Mouse (Mus musculus) left cerebral cortex, adult 8-10 months (tissue): Measurements from ENCODE around the gene Tmsb4x. TPM values are rescaled to one million over a fixed set of nuclear protein-coding genes. Genes with fewer than 3 reads are reported as not detected.

Source experiments
- DNase-seq, 2 experiments: peaks; one replicate each; pipeline ENCODE4 v3.0.0; 2022; ENCODE audit warnings: low spot score in 2 of 2
- total RNA-seq, 4 experiments: library from RNA; stranded (reverse); gene quantifications; 2 replicates each; pipeline ENCODE4 v1.2.4; 2022

Gene Tmsb4x
- total RNA-seq, 4 experiments from 2014 or later: 1,163 to 1,347 (median 1,209) TPM

DNA sequence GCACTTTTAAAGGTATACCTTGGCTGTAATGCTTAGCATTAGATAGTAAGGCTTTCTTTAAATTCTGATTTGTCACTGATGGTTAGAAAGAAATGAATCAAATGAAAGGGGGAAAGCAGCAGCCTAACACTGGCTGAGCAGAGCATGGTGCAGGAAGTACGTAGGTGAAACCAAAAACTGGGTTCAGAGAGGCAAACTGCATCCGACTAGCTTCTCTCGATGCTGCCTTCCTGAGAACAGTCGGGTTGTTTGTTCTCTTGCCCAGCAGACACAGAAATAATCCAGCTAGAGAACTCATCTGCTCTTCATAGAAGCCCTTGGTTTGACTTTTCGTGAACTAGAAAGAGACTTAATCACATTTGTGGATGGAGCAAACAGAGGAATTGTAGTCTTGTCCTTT, 26.7 kb downstream of the Tmsb4x start:
- DNase-seq: no peak

DNA sequence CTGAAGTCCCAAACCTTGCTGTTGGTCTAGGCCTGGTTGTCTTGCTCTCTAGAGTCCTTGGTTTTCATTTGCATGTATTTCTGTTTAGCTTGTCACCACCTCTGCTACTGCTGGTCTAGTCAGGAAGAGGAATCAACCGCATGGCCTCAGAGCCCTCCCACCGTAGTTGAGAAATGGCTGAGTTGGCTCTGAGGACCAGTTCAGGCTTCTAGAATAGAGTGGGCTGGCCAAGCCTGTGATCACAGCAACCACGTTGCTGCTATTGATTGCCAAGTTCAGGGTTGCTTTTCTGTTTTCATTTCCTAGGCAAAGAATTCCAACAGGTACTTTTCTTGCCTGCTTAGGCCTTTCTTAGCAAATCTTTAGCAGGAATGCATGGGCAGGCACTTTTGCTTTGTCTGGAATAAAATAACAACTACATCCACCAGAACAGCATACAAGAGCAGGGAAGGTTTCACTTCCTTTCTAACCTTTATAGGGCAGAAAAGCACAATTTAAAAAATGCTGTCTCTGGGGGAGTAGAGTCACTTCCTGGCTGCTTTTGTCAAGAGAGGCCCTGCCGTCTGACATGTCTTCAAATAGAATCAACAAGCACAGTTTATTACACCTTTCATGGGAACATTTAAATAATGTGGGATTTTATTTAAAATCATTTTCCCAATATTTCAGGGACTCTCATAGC, 29.0 kb downstream of the Tmsb4x start:
- DNase-seq: peak in 1 of 2 experiments; percentile 11

DNA sequence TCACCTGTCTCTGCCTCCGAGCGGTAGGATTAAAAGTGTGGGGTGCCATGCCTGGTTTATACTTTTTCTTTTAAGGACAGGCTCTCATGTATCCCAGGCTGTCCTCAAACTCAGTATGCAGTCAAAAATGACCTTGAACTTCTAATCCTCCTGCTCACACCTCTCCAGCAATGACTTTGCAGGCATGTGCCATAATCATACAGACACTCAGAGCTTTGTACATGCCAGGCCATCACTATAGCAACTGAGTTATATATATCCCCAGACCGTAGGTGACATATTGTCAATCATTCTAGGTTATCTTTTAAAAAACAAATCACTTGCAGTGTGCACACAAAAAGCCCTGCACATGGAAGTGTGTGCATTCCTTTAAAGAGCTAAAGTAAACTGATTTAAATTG, 29.6 kb downstream of the Tmsb4x start:
- DNase-seq: no peak

DNA sequence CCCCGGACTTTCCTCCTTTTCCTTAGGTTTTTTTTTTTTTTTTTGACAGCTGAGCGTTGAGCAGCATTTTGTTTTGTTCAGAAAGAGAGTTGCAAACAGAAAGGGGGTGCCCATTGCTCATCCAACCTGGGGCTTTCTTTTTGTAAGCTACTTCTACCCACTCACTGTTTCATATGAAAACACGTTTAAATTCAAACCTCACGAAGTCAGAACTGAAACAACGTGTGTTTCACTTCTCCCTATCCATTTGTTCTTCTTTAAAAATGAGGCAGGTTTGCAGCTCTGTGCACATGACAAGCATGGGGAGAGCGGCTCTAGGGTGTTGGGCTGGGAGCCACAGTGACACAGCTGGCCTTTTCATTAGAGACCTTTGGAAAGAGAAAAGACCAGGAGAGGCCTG, 33.8 kb downstream of the Tmsb4x start:
- DNase-seq: no peak

DNA sequence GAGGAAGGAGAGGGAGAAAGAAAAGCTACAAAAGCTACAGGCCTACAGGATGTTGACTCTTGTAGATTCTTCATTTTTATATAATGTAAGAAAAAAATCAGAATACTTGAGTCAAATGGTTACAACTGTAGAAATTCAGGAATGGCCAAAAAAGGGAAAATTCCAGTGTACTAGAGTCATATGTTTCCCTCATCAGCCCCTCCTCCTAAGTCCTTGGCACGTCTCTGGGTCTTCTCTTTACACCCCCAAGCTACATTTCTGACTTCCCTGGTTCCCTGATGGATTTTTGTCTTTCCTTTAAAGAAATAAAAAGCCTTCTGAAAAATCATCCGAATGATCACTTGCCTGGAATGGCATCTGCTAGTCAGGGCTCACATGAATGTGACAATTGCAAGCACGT, 34.8 kb downstream of the Tmsb4x start:
- DNase-seq: no peak

DNA sequence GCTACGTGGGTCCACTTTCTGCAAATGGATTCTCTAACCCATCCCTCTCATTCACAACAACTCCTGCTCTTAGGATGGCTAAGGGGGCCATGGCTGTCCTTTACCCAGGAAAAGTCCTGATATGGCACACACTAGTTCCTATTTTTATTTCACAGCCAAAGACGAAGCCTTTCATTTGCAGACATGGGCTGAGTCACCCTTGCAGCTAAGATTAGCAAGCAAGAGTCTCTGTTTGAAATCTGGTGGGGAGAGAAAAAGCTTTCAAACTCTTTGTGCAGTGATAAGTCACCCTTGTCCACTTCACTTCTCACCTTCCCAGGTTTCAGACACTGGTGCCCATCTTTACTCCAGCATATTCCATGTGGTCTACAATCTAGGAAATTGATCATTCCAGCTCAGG, 36.9 kb downstream of the Tmsb4x start:
- DNase-seq: peak in 1 of 2 experiments; percentile 13

DNA sequence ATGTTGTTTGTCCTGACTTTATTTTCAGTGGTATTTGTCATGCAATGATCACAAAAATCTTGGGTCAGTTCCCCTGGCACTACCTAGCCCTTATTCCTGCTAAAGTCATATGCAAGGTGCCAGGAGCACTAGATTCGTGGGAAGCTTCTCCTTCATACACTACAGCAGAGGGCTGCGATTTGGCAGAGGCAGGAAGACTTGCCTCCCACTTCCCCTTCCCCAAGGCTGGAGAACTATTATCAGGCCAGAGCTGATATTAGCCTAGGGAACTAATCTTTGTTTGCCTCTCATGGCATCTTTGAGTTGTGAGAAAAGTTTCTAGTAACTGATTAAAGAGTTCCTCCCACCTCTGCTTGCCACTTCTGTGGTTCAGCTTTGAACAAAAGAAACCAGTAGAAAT, 37.8 kb downstream of the Tmsb4x start:
- DNase-seq: no peak

DNA sequence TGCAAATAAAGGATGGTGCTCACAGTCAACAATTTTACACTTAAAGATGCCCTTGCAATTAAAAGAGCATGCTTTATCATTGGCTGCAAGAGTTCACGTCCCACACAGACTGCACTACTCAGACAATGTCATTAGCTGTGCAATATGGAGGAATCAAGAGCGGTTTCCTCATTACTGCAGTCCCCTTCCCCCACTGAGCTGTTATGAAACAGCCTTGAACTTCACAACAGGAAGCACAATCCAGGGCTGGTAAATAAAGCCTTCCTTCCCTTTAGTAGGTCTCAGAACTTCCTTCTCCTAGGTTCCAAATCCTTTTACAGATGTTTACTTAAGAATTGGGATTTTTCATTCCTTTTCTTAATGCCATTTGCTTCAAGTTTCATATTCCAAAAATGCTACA, 41.8 kb downstream of the Tmsb4x start:
- DNase-seq: no peak

DNA sequence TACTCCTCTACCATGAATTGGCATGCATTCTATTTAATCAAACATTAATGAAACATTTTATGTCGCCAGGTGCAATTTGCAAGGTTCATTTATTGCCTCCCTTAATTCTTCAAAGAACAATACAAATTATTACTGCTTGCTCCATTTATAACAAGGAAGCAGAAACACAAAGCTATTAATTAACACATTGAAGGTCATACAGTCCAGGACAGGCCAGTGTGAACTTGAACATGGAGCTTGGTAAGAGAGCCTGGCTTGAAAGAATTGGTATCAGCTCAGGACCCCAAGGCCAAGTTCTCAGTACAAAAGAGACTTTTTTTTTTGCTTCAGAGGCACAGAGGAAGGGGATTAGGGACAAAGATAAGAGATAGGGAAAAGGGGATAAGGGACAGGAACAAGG, 43.1 kb downstream of the Tmsb4x start:
- DNase-seq: no peak

DNA sequence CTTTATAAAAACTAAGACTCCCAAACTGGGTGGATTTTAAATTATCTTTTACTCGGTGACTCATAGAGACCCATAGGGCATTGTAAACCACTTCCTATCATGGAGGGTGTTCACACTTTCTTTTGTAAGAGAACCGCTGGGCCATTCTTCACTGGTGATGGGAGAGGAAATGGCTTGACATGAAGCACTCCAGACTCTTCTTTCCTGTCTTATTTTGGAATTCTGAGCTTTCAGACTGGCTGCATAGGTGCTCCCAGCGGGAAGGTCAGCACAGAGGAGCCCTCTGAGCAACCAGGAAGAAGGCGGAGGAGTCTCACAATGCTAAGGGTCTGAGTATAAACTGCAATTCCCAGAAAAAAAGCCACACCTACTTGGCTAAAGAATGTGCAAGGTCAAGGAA, 51.4 kb downstream of the Tmsb4x start:
- DNase-seq: no peak

Other genes starting within 250 kb of the Tmsb4x start
- gene Tlr8, start 55.0 kb upstream of the Tmsb4x start, total RNA-seq: under 1 TPM; 0.11 to 0.34 (median 0.24) TPM
- gene Tlr7, start 121.2 kb upstream of the Tmsb4x start, total RNA-seq: 1 to 10 TPM; 1.8 to 8.8 (median 4.9) TPM
- gene Prps2, start 173.4 kb upstream of the Tmsb4x start, total RNA-seq: 10 to 100 TPM; 25.8 to 34.7 (median 27.9) TPM